Mouse (Mus musculus) skeletal muscle tissue, postnatal 0 days (tissue): ENCODE results near the gene Ica1. TPM values are rescaled to one million over a fixed set of nuclear protein-coding genes. Genes with fewer than 3 reads are reported as not detected.

Source experiments
- polyA plus RNA-seq: library from polyadenylated mRNA; unstranded; fragments of >200 nt; fragmentation: Nextera tagmentation; extraction: Ambion mirVana; gene quantifications from 2 replicates; pipeline ENCODE4 v1.2.1, GENCODE M21; 2015

Gene Ica1
- 4.6 and 5.9 TPM in 2 replicates for polyA plus RNA-seq

GRCm38 (mm10) chr6:8778296-8778649 lies at the start of gene Ica1:
Gene Ica1 (minus strand): TSS chr6:8778488.

Other genes starting within 250 kb of the Ica1 start
- gene Nxph1, start 169.9 kb upstream of the Ica1 start, polyA plus RNA-seq, result 0.13 and 0.56 TPM in 2 replicates